18 mouse cellular contexts compared by ENCODE assay signal in the genomic region with DNA sequence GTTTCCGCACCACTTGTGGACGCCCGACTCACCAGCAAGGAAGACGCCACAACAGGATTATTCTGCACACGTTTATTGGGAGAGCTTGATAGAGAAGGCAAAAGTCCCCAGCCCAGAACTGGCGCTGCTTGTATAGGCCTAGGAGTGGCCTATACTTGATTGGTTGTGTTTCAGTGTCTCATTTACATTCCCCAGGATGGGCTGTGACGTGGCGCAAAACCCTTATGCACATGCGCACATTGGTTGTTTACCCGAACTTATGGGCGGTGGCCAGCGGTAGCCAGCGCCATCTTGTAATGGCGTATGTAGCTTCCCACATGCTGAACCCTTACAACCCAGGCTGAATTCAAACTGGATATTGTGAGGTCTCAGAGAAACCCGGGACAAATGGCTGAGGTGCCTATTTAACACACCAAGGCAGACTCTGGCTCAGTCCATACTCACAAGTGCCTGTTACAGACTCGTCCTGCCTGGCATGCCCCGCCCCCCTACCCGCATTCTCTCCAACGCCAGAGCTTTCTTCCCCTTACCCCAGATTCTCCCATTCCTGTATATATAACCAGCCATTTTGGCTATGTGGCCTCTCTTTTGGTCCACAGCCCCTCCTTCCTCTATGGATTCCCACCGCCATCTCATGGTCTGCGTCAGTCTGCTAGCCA. TPM values are rescaled to one million over a fixed set of nuclear protein-coding genes. Genes with fewer than 3 reads are reported as not detected.
"Had no signal": no experiment of that assay in that cellular context is flagged by ENCODE, and none has a peak within 500 bp of the region (broad histone marks: within the 10 kb centered on the region; RNA-seq: fewer than 3 reads in every experiment).

No protein-coding gene starts in this region.

- H3K36me3 ChIP-seq: limb, embryonic 13.5 days; midbrain, embryonic 13.5 days had no signal

- H3K27me3 ChIP-seq: limb, embryonic 13.5 days; midbrain, embryonic 13.5 days had no signal

- H3K4me3 ChIP-seq: layer of hippocampus, adult 2 months; limb, embryonic 13.5 days; midbrain, embryonic 13.5 days had no signal

- DNase-seq: kidney, adult 2 months; kidney, postnatal 36 days; left cerebral cortex, postnatal 4 days; right cerebral cortex, adult 18-20 months; right cerebral cortex, postnatal 25 days; thymus, adult 2 months; thymus, postnatal 25 days had no signal

- H3K27ac ChIP-seq: kidney, postnatal 0 days; layer of hippocampus, adult 2 months; limb, embryonic 13.5 days; liver, embryonic 14.5 days; midbrain, embryonic 13.5 days; stomach, postnatal 0 days had no signal

RNA-seq across cellular contexts. Expression of gene Pnpla1, which starts 37.1 kb away (rescaled TPM):
- total RNA-seq: liver, adult 2 months had no signal
- polyA plus RNA-seq: kidney, adult 2 months; kidney, postnatal 0 days; liver, adult 2 months; lung, embryonic 16.5 days; midbrain, embryonic 13.5 days; midbrain, postnatal 0 days had no signal

RNA-seq across cellular contexts. Expression of gene Pxt1, which starts 48.3 kb away (rescaled TPM):
- total RNA-seq: layer of hippocampus, adult 2 months; layer of hippocampus, postnatal 10 days; left cerebral cortex, postnatal 4 days; liver, adult 2 months had no signal
- polyA plus RNA-seq: kidney, postnatal 0 days; limb, embryonic 13.5 days; liver, adult 2 months; midbrain, embryonic 13.5 days; neural tube, embryonic 14.5 days had no signal
